Mouse (Mus musculus) intestine, embryonic 16.5 days (tissue): ENCODE results near the gene Cacng3. TPM values are rescaled to one million over a fixed set of nuclear protein-coding genes. Genes with fewer than 3 reads are reported as not detected.

Experiments used
- ATAC-seq: fragments of 200-750 bp; cut with Nextera tagmentation; 2 replicates; pipeline ENCODE4 v1.8.0; 2017; ENCODE audit warnings: moderate TSS enrichment, moderate library complexity
- H3K27ac ChIP-seq: fragments of 300-500 bp; sonication (generic); 2 replicates; pipeline ENCODE4 v1.5.1; 2014; ENCODE audit warnings: mild to moderate bottlenecking, low read length
- H3K27me3 ChIP-seq: fragments of 300-500 bp; sonication (generic); replicated peaks from 2 replicates; pipeline ENCODE4 v1.6.1; 2014; ENCODE audit warnings: low read length, control low read depth, mixed read lengths; ENCODE audit not compliant: control insufficient read depth, insufficient read depth
- H3K36me3 ChIP-seq: fragments of 300-500 bp; sonication (generic); 2 replicates; pipeline ENCODE4 v1.6.1; 2014; ENCODE audit warnings: low read length, control low read depth; ENCODE audit not compliant: control insufficient read depth, insufficient read depth
- H3K4me1 ChIP-seq: fragments of 300-500 bp; sonication (generic); 2 replicates; pipeline ENCODE4 v1.6.1; 2014; ENCODE audit warnings: low read length, control low read depth, mixed read lengths; ENCODE audit not compliant: control insufficient read depth, insufficient read depth
- H3K4me2 ChIP-seq: fragments of 300-500 bp; sonication (generic); 2 replicates; pipeline ENCODE4 v1.6.1; 2014; ENCODE audit warnings: low read depth, low read length, control low read depth
- H3K4me3 ChIP-seq: fragments of 300-500 bp; sonication (generic); 2 replicates; pipeline ENCODE4 v1.5.1; 2014; ENCODE audit warnings: mild to moderate bottlenecking, low read length
- H3K9ac ChIP-seq: fragments of 300-500 bp; sonication (generic); 2 replicates; pipeline ENCODE4 v1.6.1; 2014; ENCODE audit warnings: low read depth, low read length
- H3K9me3 ChIP-seq: fragments of 300-500 bp; sonication (generic); 2 replicates; pipeline ENCODE4 v1.6.1; 2016; ENCODE audit warnings: low read length, control low read depth; ENCODE audit not compliant: control insufficient read depth
- WGBS: fragments of 180-500 bp; shearing (Covaris S2); extraction: QIAGEN DNeasy Blood & Tissue Kit; methylation state at CpG from one replicate; pipeline ENCODE4 v1.1.7; 2014; 5-methylcytosine and 5-hydroxymethylcytosine counted together
- polyA plus RNA-seq: library from polyadenylated mRNA; unstranded; fragments of >200 nt; fragmentation: Nextera tagmentation; extraction: Ambion mirVana; gene quantifications from 2 replicates; pipeline ENCODE4 v1.2.1, GENCODE M21; 2015

Cacng3 gene
- polyA plus RNA-seq, 1 experiment from 2014 or later: 0.06 TPM

DNA sequence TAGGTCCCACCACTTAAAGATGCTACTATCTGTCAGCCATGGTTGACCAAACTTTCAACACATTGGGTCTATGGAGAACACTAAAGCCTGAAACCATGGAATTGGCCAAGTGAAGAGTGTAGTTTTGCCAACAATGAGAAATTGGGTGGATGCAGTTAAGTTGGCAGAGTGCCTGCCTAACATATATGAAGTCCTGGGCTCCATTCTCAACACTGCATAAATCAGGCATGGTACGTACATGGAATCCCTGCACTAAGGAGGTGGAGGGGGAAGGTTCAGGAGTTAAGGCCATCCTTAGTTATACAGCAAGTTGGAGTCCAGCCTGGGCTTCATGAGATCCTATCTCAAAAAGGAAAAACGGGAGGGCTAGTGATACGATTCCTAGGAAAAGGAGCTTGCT, 17.8 kb upstream of the Cacng3 start:
- no peak overlapping the region for H3K9ac ChIP-seq
- 77% methylated on average over 3 of the region's 3 CpGs for WGBS

DNA sequence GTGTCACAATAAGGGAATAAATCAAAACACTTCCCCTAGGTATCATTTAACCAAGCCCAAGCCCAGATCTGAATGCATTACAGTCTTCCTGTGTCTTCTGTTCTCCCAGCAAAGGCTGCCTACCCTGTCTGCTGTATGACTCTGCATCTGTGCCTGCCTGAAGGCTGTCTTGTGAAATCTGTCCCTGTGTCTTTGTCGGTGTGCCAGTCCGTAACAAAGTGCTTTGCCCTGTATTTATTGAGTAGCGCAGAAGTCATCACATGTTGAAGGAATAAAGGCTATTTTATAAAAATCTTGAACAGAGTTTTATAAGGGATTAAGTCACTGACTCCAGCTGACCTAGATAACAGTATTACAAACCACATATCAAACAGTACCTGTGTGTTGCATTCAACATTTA, 13.6 kb upstream of the Cacng3 start:
- no peaks in the 10 kb centered on the region for H3K9me3 ChIP-seq
- no peaks in the 10 kb centered on the region for H3K27me3 ChIP-seq
- no peak overlapping the region for H3K4me2 ChIP-seq
- WGBS: 91% methylated on average over 3 of the region's 3 CpGs
- H3K4me3 ChIP-seq: no peak overlapping the region
- ATAC-seq: no peak
- H3K27ac ChIP-seq: no peak overlapping the region
- no peaks in the 10 kb centered on the region for H3K36me3 ChIP-seq
- no peaks in the 10 kb centered on the region for H3K4me1 ChIP-seq
- H3K9ac ChIP-seq: no peak overlapping the region

More for the DNA sequence above, 17.8 kb upstream of the Cacng3 start:
- Histone ChIP-seq H3K4me1 (no peaks in the 10 kb centered on the region), H3K9me3 (no peaks in the 10 kb centered on the region), H3K36me3 (no peaks in the 10 kb centered on the region), H3K27me3 (no peaks in the 10 kb centered on the region), H3K4me3 (no peak overlapping the region), H3K27ac (no peak overlapping the region), H3K4me2 (no peak overlapping the region)
- ATAC-seq: no peak

DNA sequence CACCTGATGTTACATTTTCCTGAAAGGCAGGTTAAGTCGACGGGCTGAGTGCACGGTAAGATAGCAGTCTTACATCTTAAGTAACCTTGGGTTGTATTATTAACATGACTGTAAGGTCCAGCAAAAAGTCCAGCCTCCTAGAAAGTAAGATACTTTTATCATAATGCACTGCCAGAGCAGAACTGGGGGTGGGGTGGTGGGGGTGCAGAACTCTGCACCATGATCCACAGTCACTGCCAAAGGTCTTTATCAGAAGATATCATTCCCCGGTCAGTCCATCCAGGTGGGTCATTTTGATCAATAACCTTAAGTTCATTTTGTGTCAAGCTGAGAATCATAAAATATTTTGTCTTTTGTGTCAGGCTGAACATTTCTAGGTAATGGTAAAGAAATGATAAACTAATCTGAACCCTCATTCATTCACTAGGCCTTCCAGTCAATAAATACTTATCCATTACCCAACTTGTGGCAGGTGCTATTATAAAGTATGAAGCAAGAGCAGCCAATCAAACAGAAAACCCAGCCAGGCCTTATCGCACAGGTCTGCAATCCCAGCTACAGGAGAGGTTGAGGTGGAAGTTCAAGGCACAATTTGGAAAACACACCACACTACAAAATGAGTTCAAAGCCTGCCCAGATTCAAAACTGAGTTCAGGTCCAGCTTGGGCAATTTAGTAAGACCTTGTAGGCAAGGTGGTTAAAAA, 12.7 kb upstream of the Cacng3 start:
- peak; percentile 85 for ATAC-seq
- 76% methylated on average over 5 of the region's 5 CpGs for WGBS

DNA sequence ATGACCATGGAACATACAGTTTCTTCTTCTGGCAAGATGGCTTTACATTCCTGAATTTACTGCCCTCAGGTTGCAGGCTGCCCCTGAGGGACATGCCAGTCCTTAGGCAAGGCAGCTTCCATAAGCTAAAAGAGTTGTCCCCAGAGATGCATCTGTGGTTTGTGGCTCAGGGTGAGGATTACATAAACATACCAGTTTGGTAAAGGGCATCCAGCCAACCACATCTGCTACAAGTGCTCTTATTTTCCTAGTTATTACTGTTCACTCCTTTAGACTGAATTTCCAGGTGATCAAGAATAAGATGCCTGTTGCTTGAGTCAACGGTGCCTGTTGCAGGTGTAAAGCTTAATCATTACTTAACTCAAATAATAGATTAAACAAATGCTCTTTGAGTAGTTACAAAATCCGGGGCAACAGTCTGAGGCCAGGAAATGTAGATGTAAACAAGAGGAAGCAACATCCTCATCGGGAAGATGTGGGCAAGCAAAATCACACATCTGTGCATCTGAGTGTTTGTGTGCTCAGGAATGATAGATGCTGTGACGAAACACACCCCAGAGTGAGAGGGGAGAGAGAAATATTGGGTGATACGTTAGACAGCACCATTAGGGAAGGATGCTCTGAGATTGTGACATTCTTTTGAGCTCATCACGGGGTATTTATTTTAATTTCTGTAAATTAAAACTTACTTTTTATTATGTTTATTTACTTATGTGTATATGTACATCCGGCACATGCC, 4.8 kb upstream of the Cacng3 start:
- no peak for ATAC-seq
- 44% methylated on average over 7 of the region's 7 CpGs for WGBS
- H3K36me3 ChIP-seq: no peaks in the 10 kb centered on the region

More for the DNA sequence above, 12.7 kb upstream of the Cacng3 start:
- no peak overlapping the region for H3K9ac ChIP-seq
- no peaks in the 10 kb centered on the region for H3K27me3 ChIP-seq
- H3K27ac ChIP-seq: no peak overlapping the region
- H3K4me2 ChIP-seq: no peak overlapping the region
- no peaks in the 10 kb centered on the region for H3K9me3 ChIP-seq
- no peak overlapping the region for H3K4me3 ChIP-seq
- no peaks in the 10 kb centered on the region for H3K4me1 ChIP-seq
- H3K36me3 ChIP-seq: no peaks in the 10 kb centered on the region

DNA sequence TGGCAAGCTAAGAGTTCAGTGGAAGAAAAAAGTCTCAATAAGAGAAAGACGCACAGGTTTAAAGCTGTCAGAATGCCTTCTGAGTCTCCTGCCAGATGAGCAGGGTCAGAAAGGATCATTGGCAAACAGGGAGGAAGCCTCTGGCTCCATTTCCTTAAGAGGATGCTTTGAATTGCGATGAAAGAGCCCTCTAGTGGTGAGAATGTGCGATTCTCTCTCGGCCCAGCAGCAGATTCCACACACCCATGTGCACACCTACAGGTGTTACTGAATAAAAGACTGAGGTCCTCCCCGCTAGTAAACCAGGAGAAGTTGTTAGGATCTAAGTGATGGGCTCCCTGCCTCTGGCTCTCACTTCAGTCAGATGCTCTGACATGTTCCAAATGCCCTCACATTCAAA, 2.4 kb upstream of the Cacng3 start:
- Histone ChIP-seq H3K9me3 (no peaks in the 10 kb centered on the region), H3K4me1 (no peaks in the 10 kb centered on the region), H3K9ac (no peak overlapping the region), H3K27ac (no peak overlapping the region), H3K4me2 (no peak overlapping the region), H3K4me3 (no peak overlapping the region), H3K27me3 (peaks cover 4% of the 10 kb centered on the region; the same call in 1 of the 2 replicates), H3K36me3 (no peaks in the 10 kb centered on the region)
- WGBS: 23% methylated on average over 5 of the region's 5 CpGs
- no peak for ATAC-seq

More for the DNA sequence above, 4.8 kb upstream of the Cacng3 start:
- Histone ChIP-seq H3K4me2 (no peak overlapping the region), H3K27me3 (no peaks in the 10 kb centered on the region), H3K9me3 (no peaks in the 10 kb centered on the region), H3K9ac (no peak overlapping the region), H3K4me3 (no peak overlapping the region), H3K27ac (no peak overlapping the region), H3K4me1 (no peaks in the 10 kb centered on the region)

- Histone ChIP-seq H3K4me1 (no peaks in the 10 kb centered on the region), H3K4me3 (no peak overlapping the region), H3K36me3 (no peaks in the 10 kb centered on the region), H3K27ac (no peak overlapping the region), H3K27me3 (peaks cover 4% of the 10 kb centered on the region; the same call in 1 of the 2 replicates), H3K9me3 (no peaks in the 10 kb centered on the region), H3K4me2 (no peak overlapping the region), H3K9ac (no peak overlapping the region)
- 11% methylated on average over 42 of the region's 45 CpGs for WGBS
- ATAC-seq: peak; percentile 90
These were observed 765 bp downstream of the Cacng3 start for GRCm38 (mm10) chr7:122670873-122671641.

- H3K4me3 ChIP-seq: no peak overlapping the region
- H3K27me3 ChIP-seq: peaks cover 4% of the 10 kb centered on the region; the same call in 1 of the 2 replicates
- H3K36me3 ChIP-seq: no peaks in the 10 kb centered on the region
- 53% methylated on average over 5 of the region's 5 CpGs for WGBS
- no peak overlapping the region for H3K4me2 ChIP-seq
- no peaks in the 10 kb centered on the region for H3K9me3 ChIP-seq
- no peaks in the 10 kb centered on the region for H3K4me1 ChIP-seq
- no peak overlapping the region for H3K27ac ChIP-seq
- H3K9ac ChIP-seq: no peak overlapping the region
- no peak for ATAC-seq
These were observed 2.7 kb downstream of the Cacng3 start for GRCm38 (mm10) chr7:122672981-122673380.

DNA sequence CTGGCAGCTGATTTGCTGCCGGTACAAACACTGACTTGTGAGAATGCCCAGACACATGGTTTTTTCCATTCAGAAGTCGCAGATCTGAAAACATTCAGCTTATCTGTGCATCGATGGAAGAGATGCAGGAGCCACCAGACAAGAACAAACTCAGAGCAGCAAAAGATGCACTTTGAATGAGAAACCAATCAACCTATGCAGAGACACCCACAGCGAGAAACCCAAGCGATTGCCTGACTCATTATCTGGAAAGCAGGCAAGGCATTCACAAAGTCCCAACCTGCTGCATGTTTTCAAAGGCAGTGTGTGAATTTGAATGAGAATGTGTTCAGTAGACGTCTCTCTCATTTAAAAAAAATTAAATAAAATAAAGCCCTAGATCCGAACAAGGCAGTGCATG, 4.9 kb downstream of the Cacng3 start:
- 79% methylated on average over 7 of the region's 7 CpGs for WGBS
- H3K27ac ChIP-seq: no peak overlapping the region
- no peaks in the 10 kb centered on the region for H3K36me3 ChIP-seq
- no peak overlapping the region for H3K9ac ChIP-seq
- ATAC-seq: no peak
- no peaks in the 10 kb centered on the region for H3K4me1 ChIP-seq
- H3K4me3 ChIP-seq: no peak overlapping the region
- no peaks in the 10 kb centered on the region for H3K9me3 ChIP-seq
- no peak overlapping the region for H3K4me2 ChIP-seq
- H3K27me3 ChIP-seq: peaks cover 4% of the 10 kb centered on the region; the same call in 1 of the 2 replicates

GRCm38 (mm10) chr7:122701751-122702150, 31.5 kb downstream of the Cacng3 start:
- Histone ChIP-seq H3K36me3 (no peaks in the 10 kb centered on the region), H3K9ac (no peak overlapping the region), H3K9me3 (no peaks in the 10 kb centered on the region), H3K27me3 (no peaks in the 10 kb centered on the region), H3K4me1 (no peaks in the 10 kb centered on the region), H3K4me2 (no peak overlapping the region), H3K4me3 (no peak overlapping the region), H3K27ac (no peak overlapping the region)
- ATAC-seq: no peak
- 67% methylated on average over 5 of the region's 5 CpGs for WGBS
